Mouse (Mus musculus): Measurements from ENCODE around the gene Slc25a47.

DNA sequence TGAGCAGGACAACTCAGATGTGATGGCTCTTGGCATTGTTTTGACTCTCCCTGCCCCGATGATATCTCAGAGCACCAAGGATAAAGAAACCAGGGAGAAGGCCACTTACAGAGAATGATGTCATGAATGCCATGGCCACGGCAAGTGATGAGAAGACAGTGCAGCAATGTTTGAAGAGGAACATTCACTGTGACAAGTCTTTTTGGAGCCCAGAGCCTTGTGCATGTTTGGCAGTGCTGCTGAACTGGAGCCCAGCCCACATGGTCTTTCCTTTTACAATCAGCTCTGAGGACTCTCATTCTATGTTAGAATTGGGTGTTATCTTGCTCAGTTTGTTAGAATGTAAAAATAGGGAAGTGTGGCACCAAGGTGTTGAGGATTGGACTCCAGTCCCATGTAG lies 27.4 kb upstream of the Slc25a47 start:
- no peak for TF ChIP-seq EP300 (optimal IDR thresholded peaks at IDR 0.05)
- TF ChIP-seq CTCF (IDR thresholded peaks at IDR 0.05; ENCODE audit: low read depth), result no peak
